Mouse (Mus musculus): ENCODE results near the gene Cdh4.

The Cdh4 gene

GRCm38 (mm10) chr2:179600347-179600746 is 158.1 kb downstream of the Cdh4 start:
- no peak for DNase-seq

DNA sequence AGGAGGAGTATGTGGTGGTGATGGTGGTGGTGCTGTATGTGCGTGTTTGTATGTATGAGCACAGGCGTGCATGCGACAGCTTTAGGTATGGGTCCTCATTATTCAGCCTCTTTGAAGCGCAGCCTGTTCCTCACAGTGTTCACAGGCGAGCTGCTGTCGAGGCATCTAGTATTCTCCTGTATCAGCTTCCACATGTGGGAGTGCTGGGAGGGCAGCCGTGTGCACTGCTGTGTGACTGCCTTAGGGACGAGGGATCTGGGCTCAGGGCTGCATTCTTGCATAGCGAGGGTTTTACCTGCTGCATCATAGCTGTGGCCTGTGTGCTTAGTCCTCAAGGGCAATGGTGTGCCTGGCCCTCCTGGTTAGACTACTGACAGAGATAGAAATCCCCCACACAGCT is 158.9 kb downstream of the Cdh4 start:
- DNase-seq = no peak

- no peak for DNase-seq
Measured at GRCm38 (mm10) chr2:179604746-179605145, 162.5 kb downstream of the Cdh4 start.

DNA sequence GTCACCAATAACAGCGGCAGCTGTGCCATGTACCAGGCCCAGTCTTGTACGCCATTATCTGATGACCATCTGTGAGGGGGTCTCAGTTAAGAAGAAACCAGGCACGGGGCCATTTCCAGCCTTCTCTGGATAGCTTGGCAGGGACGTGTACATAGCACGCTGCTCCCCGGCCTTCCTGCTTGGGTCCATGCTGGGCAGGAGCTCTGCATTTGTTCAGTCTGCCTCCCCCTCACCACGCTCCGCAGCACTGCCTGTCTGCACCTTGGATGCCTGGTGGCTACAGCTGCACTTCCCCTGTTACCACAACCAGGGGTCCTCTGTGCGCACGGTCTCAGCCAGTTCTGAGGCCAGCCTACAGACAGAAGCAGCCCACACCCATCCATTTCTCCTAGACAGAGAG is 163.0 kb downstream of the Cdh4 start:
- DNase-seq = no peak

DNA sequence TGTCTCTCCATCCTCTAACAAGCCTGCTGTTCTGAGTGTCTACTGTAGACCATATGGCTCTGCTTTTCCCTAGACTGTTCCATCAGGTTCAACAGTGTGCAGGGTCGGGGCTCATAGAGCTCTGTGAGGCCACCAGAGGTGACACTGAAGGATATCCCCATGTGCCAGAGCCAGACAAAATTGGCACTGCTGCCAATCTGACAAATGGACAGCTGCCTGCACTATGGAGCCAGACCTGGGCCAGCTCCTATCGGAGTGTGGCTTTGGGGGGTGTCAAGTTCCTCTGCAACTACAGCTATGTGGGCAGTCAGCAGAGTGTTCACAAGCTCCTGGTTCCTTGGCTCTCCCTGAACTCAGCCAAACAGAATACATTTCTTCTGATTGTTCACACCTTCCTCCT is 164.1 kb downstream of the Cdh4 start:
- no peak for DNase-seq

DNA sequence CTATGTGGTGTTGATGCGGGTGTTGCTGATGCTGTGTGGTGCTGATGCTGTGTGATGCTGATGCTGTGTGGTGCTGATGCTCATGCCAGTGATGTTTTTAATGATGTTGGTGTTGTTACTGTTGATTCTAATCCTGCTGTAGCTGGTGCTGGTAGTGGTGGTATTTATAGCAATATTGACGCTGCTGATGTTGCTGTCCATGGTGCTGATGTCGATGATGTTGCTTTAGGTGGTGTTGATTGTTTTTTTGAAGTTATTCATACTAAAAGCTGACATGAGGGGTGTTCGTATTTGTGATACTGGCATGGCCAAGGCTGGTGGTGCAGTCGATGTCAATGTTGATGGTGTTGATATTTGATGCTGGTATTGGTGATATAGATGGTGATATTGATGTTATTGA is 173.7 kb downstream of the Cdh4 start:
- no peak for DNase-seq

DNA sequence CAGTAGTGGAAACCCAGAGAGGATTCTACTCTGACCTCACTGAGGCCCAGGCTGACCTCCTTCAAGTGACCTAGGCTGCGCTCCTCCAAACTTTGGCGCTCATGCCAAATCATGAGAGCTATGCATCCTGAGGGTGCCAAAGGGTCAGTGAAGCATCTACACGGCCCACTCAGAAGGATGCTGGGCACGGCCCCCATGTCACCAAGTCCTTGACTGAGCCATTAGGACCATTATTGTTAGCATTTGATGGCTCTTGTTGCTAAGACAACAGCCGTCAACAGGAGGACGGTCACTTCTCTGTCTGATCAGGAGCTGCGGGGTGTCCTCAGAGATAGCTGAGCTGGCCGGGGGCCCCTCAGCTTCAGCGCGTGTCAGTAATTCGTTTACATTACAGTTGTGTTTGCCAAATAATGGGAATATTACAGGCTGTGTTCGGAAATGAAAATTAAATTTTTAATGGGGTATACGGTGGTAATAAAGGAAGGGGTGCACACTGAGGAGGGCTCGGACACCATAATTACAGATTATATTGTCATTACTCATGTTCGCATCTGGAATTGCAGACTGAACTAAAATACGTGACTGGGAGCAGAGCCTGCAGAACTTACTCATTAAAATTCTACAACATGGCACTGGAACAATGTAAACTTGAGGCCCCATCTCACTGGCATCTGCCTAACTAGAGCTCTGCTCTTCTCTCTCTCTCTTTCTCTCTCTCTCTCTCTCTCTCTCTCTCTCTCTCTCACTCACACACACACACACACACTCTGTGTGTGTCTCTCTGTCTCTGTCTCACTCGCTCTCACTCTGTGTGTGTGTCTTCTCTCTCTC is 181.6 kb downstream of the Cdh4 start:
- no peak for DNase-seq

- DNase-seq = no peak
Measured at GRCm38 (mm10) chr2:179627563-179627962, 185.3 kb downstream of the Cdh4 start.

- no peak for DNase-seq
Measured at GRCm38 (mm10) chr2:179630720-179631119, 188.5 kb downstream of the Cdh4 start.

GRCm38 (mm10) chr2:179640576-179641301 is 198.5 kb downstream of the Cdh4 start:
- DNase-seq = no peak

DNA sequence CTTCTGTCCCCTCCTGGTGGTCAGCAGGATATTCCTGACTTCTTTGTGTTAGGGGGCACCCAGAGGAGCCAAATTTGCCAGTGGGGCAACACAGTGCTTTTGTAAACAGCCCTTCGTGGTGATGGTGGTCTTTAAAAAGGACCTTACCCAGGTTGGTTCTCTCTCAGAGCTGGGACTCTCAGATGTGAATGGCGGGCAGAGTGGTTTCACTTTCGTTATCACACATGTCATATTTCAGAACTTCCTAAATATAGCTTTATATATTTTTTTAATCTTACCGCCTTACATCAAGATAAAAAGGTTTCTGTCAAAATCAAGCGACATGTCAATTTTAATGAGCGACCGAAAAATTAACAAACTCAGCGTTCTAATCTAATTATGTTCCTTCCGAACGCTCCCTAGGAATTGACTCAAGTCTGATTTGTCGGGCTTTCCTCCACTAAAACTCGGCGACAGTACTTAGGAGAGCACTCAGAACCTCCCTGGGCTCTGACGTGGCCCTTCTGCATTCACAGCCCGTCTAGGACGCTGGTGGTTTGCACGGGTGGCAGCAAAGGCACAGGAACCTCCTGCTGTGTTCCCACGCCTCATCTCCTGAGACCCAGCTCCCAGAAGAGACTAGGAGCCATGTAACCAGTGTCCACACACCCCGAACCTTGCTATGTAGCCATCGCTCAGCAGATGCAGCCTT is 206.5 kb downstream of the Cdh4 start:
- no peak for DNase-seq

GRCm38 (mm10) chr2:179649370-179649769 is 207.1 kb downstream of the Cdh4 start:
- no peak for DNase-seq

GRCm38 (mm10) chr2:179650168-179650567 is 207.9 kb downstream of the Cdh4 start:
- DNase-seq = no peak

- no peak for DNase-seq
Measured at GRCm38 (mm10) chr2:179655506-179655905, 213.3 kb downstream of the Cdh4 start.

GRCm38 (mm10) chr2:179659254-179659653 is 217.0 kb downstream of the Cdh4 start:
- no peak for DNase-seq

DNA sequence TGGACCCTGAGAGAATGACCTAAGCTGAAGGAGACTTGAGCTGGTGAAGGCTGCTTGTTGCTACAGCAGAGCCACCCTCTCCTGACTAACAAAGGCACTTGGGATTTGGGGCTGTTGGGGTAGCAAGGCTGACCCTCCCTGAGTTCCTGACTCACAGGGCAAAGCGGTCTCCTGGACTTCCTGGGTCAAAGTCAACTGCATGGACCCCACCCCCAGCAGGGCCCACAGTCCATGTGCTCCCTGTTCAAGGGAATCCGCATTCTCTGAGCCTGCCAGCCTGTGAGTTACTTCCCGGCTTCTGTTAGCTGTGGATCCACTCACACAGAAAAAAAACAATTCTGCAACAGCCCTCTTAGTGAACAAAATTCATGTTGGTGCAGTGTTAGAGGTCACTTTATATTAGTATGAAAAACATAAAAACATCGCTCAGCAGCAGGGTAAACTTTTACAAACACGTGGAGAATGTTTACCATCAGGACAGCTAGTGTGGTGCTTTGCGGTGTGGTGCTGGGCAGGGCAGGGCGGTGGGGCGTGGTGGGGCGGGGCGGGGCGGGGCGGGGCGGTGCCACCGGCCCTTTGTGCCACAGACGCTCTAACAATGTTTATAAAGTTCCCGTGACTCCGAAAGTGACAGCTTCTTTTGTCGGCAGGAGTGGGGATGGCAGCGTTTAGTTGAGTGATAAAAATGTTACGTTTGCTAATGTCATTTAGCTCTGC is 219.9 kb downstream of the Cdh4 start:
- DNase-seq = no peak

DNA sequence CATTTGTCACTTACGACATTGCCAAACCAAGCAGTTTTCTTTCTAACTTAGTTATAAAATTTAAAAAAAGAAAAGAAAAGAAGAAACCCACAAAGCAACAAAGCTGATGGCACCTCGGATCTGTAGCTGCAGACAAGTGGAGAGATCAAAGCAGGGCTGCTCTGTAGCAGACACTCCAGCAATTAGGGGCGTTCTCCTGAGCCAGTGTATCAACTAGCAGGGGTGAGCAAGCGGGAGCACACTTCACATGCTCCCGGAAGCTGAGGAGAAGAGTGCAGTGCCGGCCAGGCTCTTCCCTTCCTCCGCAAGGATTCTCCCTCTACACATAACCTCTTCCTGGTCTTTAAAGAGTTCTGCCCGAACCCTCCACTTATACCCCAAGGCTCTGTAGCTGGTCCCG is 220.5 kb downstream of the Cdh4 start:
- no peak for DNase-seq

DNA sequence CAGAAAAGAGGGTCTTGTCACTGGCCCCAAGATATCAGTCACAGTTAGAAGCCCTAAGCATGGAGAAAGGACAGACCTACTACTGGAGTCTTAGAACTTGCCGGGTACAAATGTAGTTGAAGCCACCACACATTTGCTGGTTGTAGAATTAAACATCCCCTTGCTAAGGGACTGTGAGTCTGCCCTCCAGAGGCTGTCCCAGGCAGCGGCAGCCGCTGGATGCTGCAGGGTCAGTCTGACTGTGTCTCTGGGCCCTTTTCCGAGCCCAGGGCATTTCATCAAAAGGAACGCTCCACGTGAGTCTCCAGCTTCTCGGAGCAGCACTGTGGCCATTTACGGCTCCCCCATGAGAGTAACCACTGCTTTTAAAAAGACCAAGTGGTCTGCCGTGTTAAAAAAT is 221.4 kb downstream of the Cdh4 start:
- DNase-seq = no peak

DNA sequence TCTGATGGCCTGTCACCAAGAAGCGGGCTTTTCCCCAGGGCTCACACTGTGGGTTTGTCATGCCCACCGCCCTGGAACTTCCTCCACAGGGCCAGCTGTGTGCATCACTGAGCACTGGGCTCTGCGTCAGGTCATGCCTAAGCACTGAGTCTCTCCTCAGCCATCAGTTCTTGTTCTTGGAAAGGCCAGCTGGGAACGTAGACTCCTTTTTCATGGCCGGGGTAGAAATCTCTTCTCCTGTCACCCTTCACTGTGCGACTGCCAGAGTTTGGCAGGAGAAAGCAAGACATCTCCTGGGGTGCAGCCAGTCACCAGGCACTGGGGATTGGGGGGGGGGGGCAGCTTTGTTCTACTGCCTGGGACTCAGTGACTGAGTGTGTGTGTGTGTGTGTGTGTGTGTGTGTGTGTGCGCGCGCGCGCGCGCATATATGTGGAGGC is 222.0 kb downstream of the Cdh4 start:
- no peak for DNase-seq

DNA sequence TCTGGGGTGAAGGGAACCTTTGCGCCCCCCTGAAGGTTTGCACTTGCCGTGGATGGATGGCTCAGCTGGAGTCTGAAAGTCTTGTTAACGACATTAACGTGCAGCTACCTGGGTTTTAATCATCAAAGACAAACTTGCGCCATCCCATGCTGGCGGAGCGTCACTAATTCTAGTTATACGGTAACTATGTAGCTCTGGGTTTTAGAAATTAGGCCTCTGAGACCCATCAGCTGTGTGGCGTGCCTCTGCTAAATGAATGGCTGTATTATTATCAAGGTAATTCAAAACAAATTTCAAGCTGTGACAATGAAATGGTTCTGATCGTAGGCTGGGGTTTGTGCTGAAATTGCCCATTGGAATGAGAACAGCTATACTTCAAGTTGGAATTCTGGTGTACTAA is 228.5 kb downstream of the Cdh4 start:
- no peak for DNase-seq

DNA sequence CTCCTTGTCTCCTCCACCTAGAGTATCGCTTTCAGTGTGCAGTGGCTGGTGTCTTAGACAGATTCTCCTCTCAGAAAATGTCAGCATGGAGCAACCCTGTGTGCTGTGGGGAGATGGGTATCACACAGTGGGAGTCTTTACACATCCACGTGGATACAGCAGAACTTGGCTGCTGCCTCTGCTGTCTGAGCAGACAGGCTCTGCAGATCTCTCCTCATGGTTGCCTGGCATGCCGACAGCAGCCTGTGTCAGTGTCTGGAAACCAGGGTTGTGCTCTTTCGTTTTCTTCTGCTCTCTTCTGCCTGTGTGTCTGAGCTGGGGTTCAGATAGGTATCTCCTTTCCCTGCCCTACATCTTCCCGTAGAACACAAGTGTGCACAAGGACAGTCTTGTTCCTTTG is 237.6 kb downstream of the Cdh4 start:
- DNase-seq = peak; percentile 29

- no peak for DNase-seq
Measured at GRCm38 (mm10) chr2:179681386-179681785, 239.2 kb downstream of the Cdh4 start.

DNA sequence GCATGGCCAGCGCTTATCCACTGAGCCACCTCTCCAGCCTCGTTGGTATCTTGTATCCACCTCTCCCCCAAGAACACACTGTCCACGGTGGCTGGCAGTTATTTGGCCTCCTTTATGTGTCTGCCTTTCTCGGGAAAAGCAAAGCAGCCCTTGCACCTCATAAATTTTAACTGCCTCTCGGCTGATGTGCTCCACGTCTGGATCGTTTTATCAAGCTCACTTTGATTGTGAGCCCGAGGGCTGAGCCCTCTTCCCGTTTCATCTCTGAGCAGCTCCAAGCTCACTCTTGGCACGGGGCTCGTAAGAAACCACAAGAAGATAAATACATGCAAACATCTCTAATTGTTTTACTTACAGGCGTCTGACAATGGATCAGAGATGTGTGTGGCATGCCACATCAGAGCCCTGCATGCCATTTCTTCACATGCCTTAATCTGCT is 245.0 kb downstream of the Cdh4 start:
- no peak for DNase-seq
